In genomic region chr6:144056252-144057097, GRCm38 (mm10) we compare ENCODE assay signal across 7 mouse cellular contexts.
DNase-seq lines count a peak whose midpoint lies in the region; ATAC-seq and TF ChIP-seq lines count a peak whose summit lies in the region.

No protein-coding gene starts in this region.

- no peaks in the 10 kb centered on the region for H3K27me3 ChIP-seq in heart, embryonic 11.5 days (ENCODE audit: control insufficient read depth, insufficient read depth, low read length)
- H3K27me3 ChIP-seq in limb, embryonic 14.5 days (ENCODE audit: control insufficient read depth, insufficient read depth, low read length), result no peaks in the 10 kb centered on the region
- no peaks in the 10 kb centered on the region for H3K27me3 ChIP-seq in neural tube, embryonic 13.5 days

- no peak overlapping the region for H3K4me2 ChIP-seq in heart, embryonic 11.5 days
- no peak overlapping the region for H3K4me2 ChIP-seq in limb, embryonic 14.5 days (replicated peaks; ENCODE audit: low read depth, low read length, severe bottlenecking)
- H3K4me2 ChIP-seq in neural tube, embryonic 13.5 days, result no peak overlapping the region

- WGBS in heart, embryonic 11.5 days (ENCODE audit: insufficient replicate concordance), result 61% methylated on average over 10 of the region's 10 CpGs
- 49% methylated on average over 10 of the region's 10 CpGs for WGBS in limb, embryonic 14.5 days
- 59% methylated on average over 10 of the region's 10 CpGs for WGBS in neural tube, embryonic 13.5 days

- TF ChIP-seq POLR2A in limb, embryonic 14.5 days (IDR thresholded peaks at IDR 0.05; ENCODE audit: borderline replicate concordance, extremely low read depth, insufficient read depth, insufficient read length), result no peak

- H3K27ac ChIP-seq in heart, embryonic 11.5 days (ENCODE audit: low read depth, low read length), result peak overlapping the region; percentile 54
- H3K27ac ChIP-seq in limb, embryonic 14.5 days (replicated peaks; ENCODE audit: low read depth, low read length), result peak overlapping the region; percentile 92
- peak overlapping the region; percentile 57 for H3K27ac ChIP-seq in neural tube, embryonic 13.5 days (replicated peaks)

- no peak for ATAC-seq in heart, embryonic 11.5 days (replicated peaks; ENCODE audit: insufficient number of reproducible peaks, low FRiP score, low TSS enrichment)
- peak; percentile 87 for ATAC-seq in limb, embryonic 14.5 days (ENCODE audit: low FRiP score, low read depth)
- peak; percentile 87 for ATAC-seq in neural tube, embryonic 13.5 days (ENCODE audit: low read depth)

- no peaks in the 10 kb centered on the region for H3K36me3 ChIP-seq in heart, embryonic 11.5 days (ENCODE audit: control insufficient read depth, insufficient read depth, low read length)
- no peaks in the 10 kb centered on the region for H3K36me3 ChIP-seq in limb, embryonic 14.5 days (ENCODE audit: control insufficient read depth, insufficient read depth, low read length)
- H3K36me3 ChIP-seq in neural tube, embryonic 13.5 days, result no peaks in the 10 kb centered on the region

- no peak overlapping the region for H3K9ac ChIP-seq in heart, embryonic 11.5 days (ENCODE audit: low read depth, low read length)
- H3K9ac ChIP-seq in limb, embryonic 14.5 days (ENCODE audit: low read depth, low read length, severe bottlenecking), result no peak overlapping the region
- H3K9ac ChIP-seq in neural tube, embryonic 13.5 days, result no peak overlapping the region

- peak; percentile 42 for DNase-seq in cerebellum, adult 9-10 months
- DNase-seq in fat pad, adult 2 months (ENCODE audit: extremely low read depth, low read depth, low spot score), result peak; percentile 40
- peak; percentile 65 for DNase-seq in kidney, postnatal 10 days
- peak; percentile 80 for DNase-seq in limb, embryonic 14.5 days (ENCODE audit: low spot score)
- no peak for DNase-seq in thymus, postnatal 0 days (ENCODE audit: low spot score)

- no peak overlapping the region for H3K4me3 ChIP-seq in heart, embryonic 11.5 days (ENCODE audit: low read depth, low read length)
- no peak overlapping the region for H3K4me3 ChIP-seq in limb, embryonic 14.5 days (replicated peaks; ENCODE audit: low read length)
- H3K4me3 ChIP-seq in neural tube, embryonic 13.5 days, result no peak overlapping the region

- H3K4me1 ChIP-seq in heart, embryonic 11.5 days (ENCODE audit: control insufficient read depth, insufficient read depth, low read length), result 0 out of 2 replicates have a peak, but pooled peaks cover 2% of the 10 kb centered on the region
- H3K4me1 ChIP-seq in limb, embryonic 14.5 days (ENCODE audit: control insufficient read depth, insufficient read depth, low read length), result peaks cover 23% of the 10 kb centered on the region
- peaks cover 18% of the 10 kb centered on the region for H3K4me1 ChIP-seq in neural tube, embryonic 13.5 days (replicated peaks)

- H3K9me3 ChIP-seq in heart, embryonic 11.5 days (replicated peaks; ENCODE audit: control insufficient read depth, low read length), result no peaks in the 10 kb centered on the region
- H3K9me3 ChIP-seq in limb, embryonic 14.5 days (ENCODE audit: control insufficient read depth, low read length), result no peaks in the 10 kb centered on the region
- H3K9me3 ChIP-seq in neural tube, embryonic 13.5 days, result no peaks in the 10 kb centered on the region
